Mouse (Mus musculus) liver, embryonic 16.5 days (tissue): ENCODE data around the gene Sun5. TPM values are rescaled to one million over a fixed set of nuclear protein-coding genes. Genes with fewer than 3 reads are reported as not detected.

Source experiments
- polyA plus RNA-seq: library from polyadenylated mRNA; unstranded; fragments of >200 nt; fragmentation: Nextera tagmentation; extraction: Ambion mirVana; gene quantifications from 2 replicates; pipeline ENCODE4 v1.2.1, GENCODE M21; 2015

The Sun5 gene
- polyA plus RNA-seq, 1 experiment from 2014 or later, result not detected

Other genes starting within 250 kb of the Sun5 start
- gene Commd7, start 238.3 kb downstream of the Sun5 start, polyA plus RNA-seq, result 24.8 and 25.0 TPM in 2 replicates
- 3.3 and 3.8 TPM in 2 replicates for gene Dnmt3b, start 221.6 kb downstream of the Sun5 start, polyA plus RNA-seq
- 0.81 and 1.1 TPM in 2 replicates for gene Dnmt3c, start 174.4 kb downstream of the Sun5 start, polyA plus RNA-seq
- 91.6 and 102 TPM in 2 replicates for gene Mapre1, start 129.8 kb downstream of the Sun5 start, polyA plus RNA-seq
- gene Efcab8, start 91.2 kb downstream of the Sun5 start, polyA plus RNA-seq, result not detected in 2 replicates
- gene Bpifb2, start 4.0 kb upstream of the Sun5 start, polyA plus RNA-seq, result not detected in 2 replicates
- gene Bpifb6, start 29.3 kb upstream of the Sun5 start, polyA plus RNA-seq, result not detected in 2 replicates
- not detected in 2 replicates for gene Bpifb3, start 47.1 kb upstream of the Sun5 start, polyA plus RNA-seq
- 0.09 TPM in 1 of 2 replicates, not detected in the other for gene Bpifb4, start 67.1 kb upstream of the Sun5 start, polyA plus RNA-seq
- not detected in 2 replicates for gene Bpifa6, start 103.9 kb upstream of the Sun5 start, polyA plus RNA-seq
- gene Bpifa2, start 137.2 kb upstream of the Sun5 start, polyA plus RNA-seq, result not detected in 2 replicates